Mouse (Mus musculus) cerebellum, adult 9-11 months (tissue): Measurements from ENCODE around the gene Ehmt1.
"Not testable (repeated sequence)": the region's sequence is repeated elsewhere in the genome, so short reads cannot be mapped to it uniquely, and the experiment has no call there.

Source experiments
- DNase-seq: peaks from one replicate; pipeline ENCODE4 v3.0.0; 2022

Gene Ehmt1

GRCm38 (mm10) chr2:24918930-24919838 lies at the start of gene Ehmt1:
Ehmt1 (minus strand) TSS chr2:24919614.
- DNase-seq = peak; percentile 96

DNA sequence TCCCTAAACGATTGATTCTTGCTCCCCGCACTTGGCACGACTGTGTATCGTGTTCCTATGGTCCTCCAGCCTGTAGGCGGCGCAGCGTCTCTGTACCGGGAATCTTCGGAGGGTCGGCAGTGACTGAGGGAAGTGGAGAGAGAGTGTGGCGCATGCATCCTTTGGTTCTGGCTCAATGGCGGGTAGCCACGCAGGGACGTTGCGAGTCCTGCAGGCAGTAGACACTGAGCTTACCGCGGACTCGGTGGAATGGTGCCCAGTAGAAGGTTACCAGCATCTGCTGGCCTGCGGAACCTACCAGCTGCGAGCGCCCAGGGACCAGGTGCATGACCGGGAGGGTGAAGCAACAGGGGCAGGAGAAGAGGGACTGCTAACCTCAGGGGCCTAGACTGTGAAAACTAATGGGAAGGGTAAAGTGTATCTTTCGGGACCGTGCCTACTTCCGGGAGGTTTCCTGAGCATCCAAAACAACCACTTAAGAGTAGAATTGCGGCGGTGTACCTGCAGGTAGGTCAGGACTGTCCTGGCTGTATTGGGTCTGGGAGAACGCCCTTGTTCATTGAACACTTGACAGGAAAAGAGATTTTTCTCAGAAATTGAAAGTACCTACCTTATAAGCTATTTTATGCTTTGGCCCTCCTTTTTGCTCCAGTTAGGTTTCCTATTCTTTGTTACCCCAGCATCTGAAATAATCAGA lies 43.0 kb upstream of the Ehmt1 start, which contains the start of gene Dph7:
Gene Dph7 (plus strand): TSS at position 97 of the 697 bp plus-strand sequence.
- DNase-seq = peak; percentile 88

- DNase-seq = no peak
Measured at GRCm38 (mm10) chr2:24960910-24961309, 41.5 kb upstream of the Ehmt1 start.

GRCm38 (mm10) chr2:24952537-24953055 lies 33.2 kb upstream of the Ehmt1 start:
- no peak for DNase-seq

DNA sequence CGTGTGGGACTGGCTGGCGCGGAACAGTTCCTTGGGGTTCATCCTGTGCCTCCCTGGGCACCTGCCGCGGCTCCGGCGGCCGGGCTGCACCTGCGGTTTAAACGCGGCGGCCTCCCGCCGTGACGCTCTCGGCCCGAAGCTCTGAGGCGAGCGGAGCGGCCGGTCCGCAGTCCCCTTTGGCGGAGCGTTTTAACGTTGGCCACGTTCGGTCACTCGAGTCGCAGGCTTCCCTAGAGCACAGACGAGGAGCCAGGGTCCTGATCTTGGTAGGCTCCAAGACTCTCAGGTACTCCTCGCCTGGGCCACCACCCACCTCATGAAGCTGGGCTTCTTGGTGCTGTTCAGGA lies 30.7 kb upstream of the Ehmt1 start:
- DNase-seq = no peak

DNA sequence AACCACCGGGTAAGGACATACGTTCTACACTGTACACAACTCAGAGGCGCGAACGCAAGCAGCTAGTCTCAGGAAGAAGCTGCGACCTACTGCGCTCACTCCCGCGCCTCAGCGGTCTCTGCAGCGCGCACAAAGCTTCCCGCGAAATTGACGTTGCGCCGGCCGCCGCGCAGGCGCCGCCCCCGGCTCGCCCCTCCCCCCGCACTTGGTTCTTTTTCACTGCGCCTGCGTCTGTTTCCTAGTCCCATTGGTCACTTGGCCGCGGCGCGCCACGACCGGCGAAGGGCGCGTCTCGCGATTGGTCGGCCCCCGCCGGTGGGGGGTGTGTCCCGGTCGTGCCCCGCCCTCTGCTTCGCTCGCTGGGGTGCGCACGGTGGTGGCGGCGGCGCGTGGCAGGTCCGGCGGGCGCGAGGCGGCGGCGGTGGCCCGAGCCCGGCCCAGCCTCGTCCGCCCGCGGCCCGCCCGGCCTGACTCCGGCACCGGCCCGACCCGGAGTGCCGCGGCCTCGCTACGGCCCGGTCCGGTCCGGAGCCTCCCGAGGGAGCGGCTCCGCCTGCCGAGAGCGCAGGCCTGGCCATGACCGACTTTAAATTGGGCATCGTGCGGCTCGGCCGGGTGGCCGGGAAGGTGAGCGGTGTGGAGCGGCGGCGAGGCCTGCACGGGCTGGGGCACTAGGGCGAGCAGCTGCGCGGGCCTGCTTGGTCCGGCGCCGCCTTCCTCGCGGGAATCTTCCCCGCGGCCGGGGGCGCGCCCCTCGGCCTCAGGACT lies 30.2 kb upstream of the Ehmt1 start, which contains the start of gene Zmynd19:
Gene Zmynd19 (plus strand): TSS at position 372 of the 768 bp plus-strand sequence.
- peak; percentile 97 for DNase-seq

DNA sequence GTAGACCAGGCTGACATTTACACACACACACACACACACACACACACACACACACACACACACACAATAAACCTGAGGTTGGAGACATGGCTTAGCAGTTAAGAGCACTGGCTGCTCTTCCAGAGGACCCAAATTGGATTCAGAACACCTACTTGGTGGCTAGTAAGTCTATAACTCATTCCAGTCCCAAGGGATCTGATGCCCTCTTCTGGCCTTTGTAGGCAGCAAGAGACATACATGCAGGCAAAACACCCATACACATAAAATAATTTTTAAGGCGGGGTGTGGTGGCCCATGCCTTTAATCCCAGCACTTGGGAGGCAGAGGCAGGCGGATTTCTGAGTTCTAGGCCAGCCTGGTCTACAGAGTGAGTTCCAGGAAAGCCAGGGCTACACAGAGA lies 24.9 kb upstream of the Ehmt1 start:
- not testable (repeated sequence) for DNase-seq

- DNase-seq = no peak
Measured at GRCm38 (mm10) chr2:24942092-24942491, 22.7 kb upstream of the Ehmt1 start.

DNA sequence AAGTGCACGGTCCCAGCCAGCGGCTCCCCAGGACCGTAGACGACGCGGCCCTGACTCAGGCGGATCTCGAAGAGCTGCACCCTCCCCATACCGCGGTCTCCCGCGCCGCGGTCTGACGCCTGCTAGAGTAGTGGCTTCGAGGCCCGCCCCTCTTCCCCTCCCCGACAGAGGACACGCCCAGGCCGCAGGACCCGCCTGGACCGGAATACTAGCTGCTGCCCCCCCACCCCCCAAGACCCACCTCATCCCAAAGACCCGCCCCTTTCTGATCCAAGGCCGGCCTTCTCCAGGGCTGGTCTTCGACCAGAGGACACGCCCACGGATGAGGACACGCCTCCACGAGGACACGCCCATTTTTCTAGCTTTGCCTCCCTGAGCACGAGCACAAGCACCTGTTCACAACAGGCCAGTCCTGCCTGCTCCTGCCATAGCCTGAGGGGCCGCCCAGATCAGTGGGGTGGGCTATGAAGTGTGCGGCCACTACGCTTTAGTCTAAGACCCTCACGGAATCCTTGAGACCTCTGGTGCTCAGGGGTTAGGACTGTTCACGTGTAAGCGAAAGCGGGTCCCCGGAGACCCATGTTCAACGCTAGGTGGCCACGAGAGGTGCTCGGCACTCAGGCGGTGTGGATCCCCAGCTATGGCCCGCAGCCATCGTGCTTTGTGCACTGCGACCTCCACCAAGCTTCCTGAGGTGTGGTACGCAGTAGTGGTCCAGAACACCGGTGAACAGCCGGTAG lies 15.8 kb upstream of the Ehmt1 start, which contains the start of gene Arrdc1:
Gene Arrdc1 (minus strand): TSS at position 196 of the 740 bp plus-strand sequence.
- DNase-seq = peak; percentile 92

GRCm38 (mm10) chr2:24934441-24934963 lies 15.1 kb upstream of the Ehmt1 start:
- DNase-seq = peak; percentile 77

DNA sequence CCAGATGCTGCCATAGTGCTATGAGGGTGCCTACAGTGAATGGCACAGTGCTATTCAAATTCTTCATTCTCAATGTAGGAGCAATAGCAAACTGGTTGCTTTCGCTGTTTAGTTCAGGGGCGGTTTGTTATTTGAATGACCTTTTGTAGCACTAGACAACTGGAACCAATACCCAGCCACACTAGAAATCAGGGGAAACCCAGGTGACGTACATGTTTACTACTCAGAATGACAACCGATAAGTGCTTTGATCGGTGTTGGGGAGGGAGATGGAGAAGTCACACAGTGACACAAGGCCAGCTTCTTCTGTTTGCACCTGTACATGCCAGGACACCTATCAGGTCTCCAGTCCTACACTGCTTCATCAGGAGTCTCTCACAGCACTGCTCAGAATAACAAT lies 10.2 kb upstream of the Ehmt1 start:
- DNase-seq = no peak

GRCm38 (mm10) chr2:24929119-24929518 lies 9.7 kb upstream of the Ehmt1 start:
- DNase-seq = no peak

- peak; percentile 67 for DNase-seq
Measured at GRCm38 (mm10) chr2:24927810-24928479, 8.5 kb upstream of the Ehmt1 start.

GRCm38 (mm10) chr2:24926965-24927358 lies 7.5 kb upstream of the Ehmt1 start:
- DNase-seq = no peak

DNA sequence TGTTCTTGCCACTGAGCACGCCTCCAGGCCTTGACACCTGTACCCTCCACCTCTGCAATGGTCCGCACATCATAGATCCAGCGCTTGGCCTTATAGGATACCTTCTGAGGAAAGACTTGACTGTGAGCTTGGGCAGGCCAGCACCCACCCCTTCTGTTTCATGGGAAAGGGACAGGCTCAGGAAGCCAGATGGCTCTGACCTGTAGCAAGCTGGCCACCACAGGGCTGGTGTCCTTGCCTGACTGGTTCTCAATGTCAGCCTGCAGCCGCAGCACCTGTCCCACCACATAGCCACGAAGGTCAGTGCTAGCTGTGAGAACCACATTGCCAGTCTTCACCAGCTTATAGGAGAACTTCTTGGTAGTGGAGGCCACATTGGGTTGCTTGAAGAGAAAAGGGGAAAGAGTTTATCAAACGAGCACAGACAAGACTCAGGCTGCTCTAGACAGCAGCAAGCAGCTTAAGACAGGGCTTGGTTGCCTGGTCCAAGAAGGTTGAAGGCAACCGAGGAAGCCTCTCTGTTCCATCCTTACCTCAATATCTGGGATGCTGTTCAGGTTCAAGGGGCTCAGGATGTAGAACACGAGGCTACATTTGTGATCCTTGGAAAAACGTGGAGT lies 7.0 kb upstream of the Ehmt1 start:
- no peak for DNase-seq

- DNase-seq = no peak
Measured at GRCm38 (mm10) chr2:24925284-24925683, 5.9 kb upstream of the Ehmt1 start.

- DNase-seq = no peak
Measured at GRCm38 (mm10) chr2:24923561-24923960, 4.1 kb upstream of the Ehmt1 start.

- DNase-seq = no peak
Measured at GRCm38 (mm10) chr2:24919839-24920175, 393 bp upstream of the Ehmt1 start.

GRCm38 (mm10) chr2:24914762-24915161 lies 4.7 kb downstream of the Ehmt1 start:
- DNase-seq = no peak

GRCm38 (mm10) chr2:24912589-24912988 lies 6.8 kb downstream of the Ehmt1 start:
- DNase-seq = no peak

DNA sequence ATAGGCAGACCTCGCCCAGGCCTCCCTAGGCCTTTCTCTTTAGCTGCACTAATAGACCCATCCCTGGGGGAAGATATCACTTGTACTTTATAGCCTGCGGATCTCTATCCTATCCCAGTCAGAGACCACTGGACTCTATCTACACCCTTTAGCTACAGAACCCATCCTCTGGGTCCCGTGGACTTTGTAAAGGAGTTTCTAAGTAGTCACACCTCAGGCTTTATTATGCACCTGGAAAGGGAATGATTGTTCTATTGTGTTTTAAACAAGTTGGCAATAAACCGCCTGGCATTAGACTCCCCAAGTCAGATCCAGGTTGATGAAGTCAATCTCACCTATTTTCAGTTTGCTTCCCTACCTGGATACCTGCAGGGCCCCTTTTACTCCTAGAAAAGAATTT lies 7.2 kb downstream of the Ehmt1 start:
- DNase-seq = no peak
